Mouse (Mus musculus): Measurements from ENCODE around the gene Hoxd8. TPM values are rescaled to one million over a fixed set of nuclear protein-coding genes. Genes with fewer than 3 reads are reported as not detected.

The Hoxd8 gene
- polyA plus RNA-seq (2014; fragmentation: Illumina TruSeq; extraction: RNeasy Lipid Tissue Mini Kit (QIAGEN cat#74804); ENCODE audit: low read depth, low replicate concordance): 3.9 TPM

DNA sequence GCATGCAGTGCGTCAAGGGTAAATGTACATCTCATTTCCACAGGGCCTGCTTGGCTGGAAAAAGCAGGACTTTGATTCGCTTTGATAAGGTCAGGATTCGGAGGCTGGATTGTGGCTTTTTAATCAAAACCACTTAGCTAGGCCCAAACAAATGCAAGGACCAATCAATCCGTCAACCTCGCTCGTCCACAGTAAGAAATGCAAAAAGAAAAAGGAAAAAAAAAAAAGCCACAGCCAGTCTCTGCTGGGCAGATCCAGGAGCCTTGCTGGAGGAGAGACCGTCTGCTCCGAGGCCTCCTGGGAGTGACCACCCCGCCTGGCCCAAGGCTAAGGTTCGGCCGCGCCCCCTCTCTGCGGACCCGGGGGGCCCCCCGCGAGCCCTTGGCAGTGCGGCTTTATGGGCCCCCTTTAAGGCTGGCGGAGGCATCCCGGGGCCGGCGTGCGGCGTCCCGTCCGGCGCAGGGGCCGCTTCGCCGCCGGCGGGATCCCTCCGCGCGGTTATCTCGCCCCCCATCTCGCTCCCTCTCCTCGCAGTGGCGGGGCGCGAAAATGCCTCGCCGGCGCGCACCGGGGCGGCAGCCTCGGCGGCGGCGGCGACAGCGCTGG lies at the start of gene Hoxd8:
TSS of gene Hoxd8 (plus strand) at position 223 of the 606 bp plus-strand sequence.

DNA sequence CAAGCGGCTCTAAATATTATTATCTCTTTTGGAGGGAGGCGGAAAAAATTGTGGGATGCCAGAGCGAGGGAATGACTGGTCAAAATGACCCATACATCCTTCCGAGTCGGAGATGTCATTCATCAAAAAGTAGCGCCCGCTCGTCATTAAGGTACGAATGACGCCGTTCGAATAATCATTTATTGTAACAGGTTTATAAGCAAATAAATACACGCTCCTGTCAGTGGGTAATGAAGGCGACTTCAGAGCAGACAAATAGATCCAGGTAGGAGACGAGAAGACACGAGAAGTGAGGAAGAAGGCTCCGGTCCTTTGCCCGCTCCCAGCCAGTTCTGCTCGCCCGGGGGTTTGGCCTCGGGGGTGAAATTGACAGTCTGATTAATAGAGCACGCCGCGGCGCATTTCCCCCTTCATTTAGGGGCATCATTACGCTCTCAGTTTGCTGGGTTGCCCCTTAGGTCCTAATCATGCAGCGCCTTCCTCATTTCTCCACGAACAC lies 44.9 kb upstream of the Hoxd8 start, which contains the start of gene Evx2:
TSS of gene Evx2 (minus strand) at position 51 of the 499 bp plus-strand sequence.

DNA sequence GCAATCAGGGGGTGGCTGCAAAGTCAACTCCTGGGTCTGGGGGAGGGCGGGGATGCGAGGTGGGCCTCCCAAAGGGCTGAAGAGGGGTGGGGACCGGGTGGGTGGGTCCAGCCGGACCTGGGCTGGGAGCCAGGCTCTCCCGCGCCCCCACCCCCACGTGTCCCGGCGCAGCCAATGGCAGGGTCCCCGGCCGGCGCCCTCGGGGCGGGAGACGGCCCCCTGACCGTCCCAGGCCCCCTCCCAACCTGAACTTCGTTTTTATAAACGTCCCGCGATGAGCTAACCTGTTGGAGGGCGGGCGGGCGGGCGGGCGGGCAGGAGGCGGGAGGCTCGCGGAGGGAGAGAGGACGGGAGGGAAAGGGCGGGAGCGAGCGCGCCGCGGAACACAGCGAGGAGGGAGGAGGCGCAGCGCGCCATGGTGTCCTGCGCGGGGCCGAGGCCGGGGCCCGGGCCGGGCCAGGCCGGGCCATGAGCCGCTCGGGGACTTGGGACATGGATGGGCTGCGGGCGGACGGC lies 36.5 kb upstream of the Hoxd8 start, which contains the start of gene Hoxd13:
TSS of gene Hoxd13 (plus strand) at position 469 of the 516 bp plus-strand sequence.

DNA sequence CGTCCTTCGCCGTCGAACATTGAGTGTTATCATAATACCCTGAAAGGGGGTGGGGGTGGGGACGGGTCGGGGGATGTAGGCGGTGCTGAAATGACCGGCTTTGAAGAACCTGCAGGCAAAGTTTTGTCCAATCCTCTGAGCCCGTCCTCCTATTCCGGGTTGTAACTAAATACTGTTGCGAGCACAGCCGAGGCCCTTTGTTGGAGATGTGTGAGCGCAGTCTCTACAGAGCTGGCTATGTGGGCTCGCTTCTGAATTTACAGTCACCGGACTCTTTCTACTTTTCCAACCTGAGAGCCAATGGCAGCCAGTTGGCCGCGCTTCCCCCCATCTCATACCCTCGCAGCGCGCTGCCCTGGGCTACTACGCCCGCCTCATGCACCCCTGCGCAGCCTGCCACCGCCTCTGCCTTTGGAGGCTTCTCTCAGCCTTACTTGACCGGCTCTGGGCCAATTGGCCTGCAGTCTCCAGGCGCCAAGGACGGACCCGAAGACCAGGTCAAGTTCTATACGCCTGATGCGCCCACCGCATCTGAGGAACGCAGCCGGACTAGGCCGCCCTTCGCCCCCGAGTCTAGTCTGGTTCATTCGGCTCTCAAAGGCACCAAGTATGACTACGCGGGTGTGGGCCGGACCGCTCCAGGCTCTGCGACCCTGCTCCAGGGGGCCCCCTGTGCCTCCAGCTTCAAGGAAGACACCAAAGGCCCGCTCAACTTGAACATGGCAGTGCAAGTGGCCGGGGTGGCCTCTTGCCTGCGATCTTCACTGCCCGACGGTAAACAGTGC lies 29.3 kb upstream of the Hoxd8 start, which contains the start of gene Hoxd12:
TSS of gene Hoxd12 (plus strand) at position 133 of the 785 bp plus-strand sequence.

DNA sequence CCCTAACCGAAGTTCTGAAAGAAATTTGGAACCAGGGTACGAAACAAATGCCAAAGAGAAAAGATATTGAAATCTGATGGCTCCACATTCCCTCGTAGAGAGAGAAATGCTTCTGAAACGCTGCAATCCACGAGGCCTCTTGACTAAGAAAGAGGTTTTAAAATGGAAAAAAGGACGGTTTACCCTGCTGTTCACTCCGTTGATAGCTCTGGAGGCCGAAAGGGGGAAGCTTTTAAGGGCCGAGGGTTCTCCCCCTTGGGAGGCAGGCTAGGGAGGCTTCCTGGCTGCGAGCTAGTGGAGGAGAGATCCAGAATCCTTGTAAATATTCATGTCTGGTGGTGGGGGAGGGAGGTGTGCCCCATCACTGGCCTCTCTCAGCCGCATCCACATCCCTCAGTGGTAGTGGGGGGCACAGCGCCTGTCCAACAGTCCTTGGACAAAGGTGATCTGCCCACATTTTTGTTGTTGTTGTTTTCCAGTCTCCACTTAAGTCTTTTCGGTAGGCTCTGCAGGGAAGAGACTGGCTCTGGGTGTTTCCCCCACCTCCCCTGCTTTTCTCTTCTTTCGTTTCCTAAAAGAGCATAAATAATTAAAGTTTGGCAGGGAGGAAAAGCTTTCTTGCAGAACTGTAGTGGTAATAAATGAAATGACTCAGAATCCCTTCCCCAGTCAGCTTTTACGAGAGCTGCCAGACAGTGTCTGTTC lies 25.4 kb upstream of the Hoxd8 start, which contains the start of gene Hoxd11:
TSS of gene Hoxd11 (plus strand) at position 667 of the 705 bp plus-strand sequence.

DNA sequence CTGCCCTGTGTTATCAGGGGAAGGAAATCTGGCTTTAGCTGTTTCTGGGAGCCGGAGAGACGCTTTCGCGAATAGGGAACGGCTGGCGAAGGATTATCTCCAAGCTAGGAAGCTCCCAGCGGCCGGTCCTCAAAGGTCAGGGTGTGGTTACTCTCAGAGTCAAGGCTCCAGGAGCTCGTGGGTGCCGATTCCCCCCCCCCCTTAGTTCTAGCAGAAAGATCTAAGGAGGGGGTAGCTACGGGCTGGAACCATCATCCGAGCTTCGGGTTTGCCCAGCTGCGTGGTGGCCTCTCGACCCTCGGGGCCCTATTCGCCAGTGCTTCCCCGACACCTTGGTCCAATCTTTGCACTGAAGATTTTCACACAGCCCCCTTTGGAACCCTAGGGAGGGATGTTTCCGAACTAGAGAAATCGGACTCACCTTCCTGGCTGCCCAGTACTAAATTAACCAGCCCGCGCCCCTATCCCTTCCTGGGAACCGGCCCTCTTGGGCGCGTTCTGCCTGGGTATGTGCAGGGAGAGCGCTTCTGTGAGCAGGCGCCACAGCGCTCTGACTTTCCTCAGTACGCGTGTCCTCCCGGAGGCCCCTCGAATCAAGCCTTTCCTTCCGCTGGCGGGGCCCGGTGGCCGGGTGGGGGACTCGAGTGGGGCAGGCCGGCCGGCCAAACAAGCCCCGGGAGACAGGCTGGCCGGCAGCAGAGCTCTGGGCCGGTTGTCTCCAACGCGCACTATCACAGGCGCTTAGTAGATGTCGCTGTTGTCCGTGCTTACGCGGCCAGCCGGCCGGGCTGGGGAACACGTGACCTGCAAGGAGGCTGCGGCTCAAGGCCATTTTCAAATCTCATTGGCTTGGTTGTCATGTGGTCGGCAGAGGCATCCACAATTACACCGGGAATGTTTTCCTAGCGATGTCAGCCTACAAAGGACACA lies 13.1 kb upstream of the Hoxd8 start, which contains the start of gene Hoxd10:
TSS of gene Hoxd10 (plus strand) at position 903 of the 930 bp plus-strand sequence.

DNA sequence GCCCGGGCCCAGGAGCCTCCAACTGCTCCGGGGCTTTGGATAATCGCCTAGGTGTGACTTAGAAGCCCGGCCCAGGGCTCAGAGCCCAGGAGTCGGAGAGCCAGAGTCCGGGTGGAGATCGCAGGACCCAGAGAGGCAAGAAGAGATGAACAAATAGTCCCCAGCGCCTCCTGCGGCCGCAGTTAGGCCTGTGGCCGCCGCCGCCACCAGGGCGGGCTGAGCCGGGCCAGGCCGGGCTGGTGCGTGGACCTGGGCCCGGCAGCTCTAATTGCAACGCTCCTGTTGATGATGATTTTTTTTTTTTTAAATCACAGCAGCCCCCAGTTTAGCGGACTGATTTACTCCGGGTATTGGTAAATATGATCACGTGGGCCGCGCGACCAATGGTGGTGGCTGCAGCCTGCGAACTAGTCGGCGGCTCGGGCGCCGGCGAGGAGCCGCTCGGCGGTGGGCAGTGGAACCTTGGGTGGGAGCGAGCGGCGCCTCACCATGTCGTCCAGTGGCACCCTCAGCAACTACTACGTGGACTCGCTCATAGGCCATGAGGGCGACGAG lies 6.8 kb upstream of the Hoxd8 start, which contains the start of gene Hoxd9:
TSS of gene Hoxd9 (plus strand) at position 161 of the 555 bp plus-strand sequence.

DNA sequence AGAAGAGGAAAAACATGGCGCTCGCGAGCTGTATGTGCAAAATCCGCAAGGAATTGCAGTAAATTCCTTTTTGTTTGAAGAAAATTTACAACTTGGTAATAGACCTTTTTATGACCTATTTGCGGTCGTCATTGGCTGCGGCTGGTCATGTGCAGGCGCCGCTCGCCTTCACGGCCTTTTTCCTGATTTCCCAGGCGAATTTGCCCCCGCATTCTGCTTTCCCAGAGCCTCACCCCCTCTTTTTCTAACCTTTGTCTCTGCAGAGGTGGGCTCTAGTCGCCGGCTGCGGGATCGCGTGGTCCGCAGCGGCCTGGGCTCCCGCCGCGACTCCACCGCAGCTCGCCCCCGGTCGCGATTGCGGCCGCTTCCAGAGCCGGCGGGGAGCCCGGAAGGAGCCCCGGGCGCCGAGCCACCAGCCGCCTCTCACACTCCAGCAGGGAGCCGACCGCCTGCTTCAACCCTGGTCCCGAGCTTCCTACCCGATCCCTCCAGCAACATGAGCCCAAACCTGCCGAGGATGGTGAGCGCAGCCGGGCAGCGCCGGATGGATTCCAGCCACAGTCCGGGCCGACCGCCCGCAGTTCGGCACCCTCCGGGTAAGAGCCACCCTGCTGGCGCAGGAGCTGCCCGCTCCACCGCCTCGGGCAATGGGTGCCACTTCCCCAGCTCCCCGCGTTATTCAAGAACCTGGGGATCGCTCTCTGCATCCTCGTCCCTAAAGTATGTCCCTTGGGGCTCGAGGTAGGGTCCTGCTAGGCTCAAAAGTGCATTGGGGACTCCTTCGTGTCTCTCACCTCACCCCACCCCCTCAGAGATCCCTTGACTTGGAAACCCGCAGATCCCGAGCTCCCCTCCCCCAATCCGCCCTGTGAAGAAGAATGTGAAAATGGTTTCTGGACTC lies 7.6 kb downstream of the Hoxd8 start, which contains the start of the genes Hoxd3 and Hoxd4:
TSS of gene Hoxd3 (plus strand) at position 207 of the 901 bp plus-strand sequence.
TSS of gene Hoxd4 (plus strand) at position 209 of the 901 bp plus-strand sequence.

DNA sequence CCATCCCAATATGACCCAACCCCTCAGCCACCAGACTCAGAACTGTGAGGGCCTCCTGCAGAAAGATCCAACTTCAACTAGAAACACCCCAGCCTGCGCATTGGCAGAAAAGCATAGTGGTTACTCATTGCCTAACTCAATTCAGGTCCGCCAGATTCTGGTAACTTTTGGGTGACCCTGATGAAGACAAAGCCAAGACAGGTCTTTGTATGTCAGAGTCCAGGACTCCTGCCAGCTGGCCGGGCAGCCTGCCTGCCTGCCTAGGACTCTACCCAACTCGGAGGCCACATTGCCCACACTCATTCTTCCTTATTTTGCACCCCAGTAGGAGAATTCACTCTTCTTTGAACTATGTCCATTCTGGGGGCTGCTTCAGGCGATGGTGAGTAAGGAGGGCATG lies 22.1 kb downstream of the Hoxd8 start, which contains the start of gene Gm28230:
TSS of gene Gm28230 (plus strand) at position 178 of the 400 bp plus-strand sequence.

Other genes starting within 250 kb of the Hoxd8 start
- 60.0 TPM for gene Lnpk, start 125.2 kb upstream of the Hoxd8 start, polyA plus RNA-seq (2014; fragmentation: Illumina TruSeq; extraction: RNeasy Lipid Tissue Mini Kit (QIAGEN cat#74804); ENCODE audit: low read depth, low replicate concordance)
- 3.8 TPM for gene Evx2, start 45.1 kb upstream of the Hoxd8 start, polyA plus RNA-seq (2014; fragmentation: Illumina TruSeq; extraction: RNeasy Lipid Tissue Mini Kit (QIAGEN cat#74804); ENCODE audit: low read depth, low replicate concordance)
- gene Hoxd13, start 36.3 kb upstream of the Hoxd8 start, polyA plus RNA-seq (2014; fragmentation: Illumina TruSeq; extraction: RNeasy Lipid Tissue Mini Kit (QIAGEN cat#74804); ENCODE audit: low read depth, low replicate concordance): 126 TPM
- 1.4 TPM for gene Hoxd12, start 29.6 kb upstream of the Hoxd8 start, polyA plus RNA-seq (2014; fragmentation: Illumina TruSeq; extraction: RNeasy Lipid Tissue Mini Kit (QIAGEN cat#74804); ENCODE audit: low read depth, low replicate concordance)
- gene Hoxd11, start 25.1 kb upstream of the Hoxd8 start, polyA plus RNA-seq (2014; fragmentation: Illumina TruSeq; extraction: RNeasy Lipid Tissue Mini Kit (QIAGEN cat#74804); ENCODE audit: low read depth, low replicate concordance): 12.7 TPM
- 12.6 TPM for gene Hoxd10, start 12.7 kb upstream of the Hoxd8 start, polyA plus RNA-seq (2014; fragmentation: Illumina TruSeq; extraction: RNeasy Lipid Tissue Mini Kit (QIAGEN cat#74804); ENCODE audit: low read depth, low replicate concordance)
- 1.6 TPM for gene Hoxd9, start 6.9 kb upstream of the Hoxd8 start, polyA plus RNA-seq (2014; fragmentation: Illumina TruSeq; extraction: RNeasy Lipid Tissue Mini Kit (QIAGEN cat#74804); ENCODE audit: low read depth, low replicate concordance)
- 0.47 TPM for gene Hoxd3, start 7.3 kb downstream of the Hoxd8 start, polyA plus RNA-seq (2014; fragmentation: Illumina TruSeq; extraction: RNeasy Lipid Tissue Mini Kit (QIAGEN cat#74804); ENCODE audit: low read depth, low replicate concordance)
- gene Hoxd4, start 7.3 kb downstream of the Hoxd8 start, polyA plus RNA-seq (2014; fragmentation: Illumina TruSeq; extraction: RNeasy Lipid Tissue Mini Kit (QIAGEN cat#74804); ENCODE audit: low read depth, low replicate concordance): 0.88 TPM
- 0.25 TPM for gene Gm28230, start 22.1 kb downstream of the Hoxd8 start, polyA plus RNA-seq (2014; fragmentation: Illumina TruSeq; extraction: RNeasy Lipid Tissue Mini Kit (QIAGEN cat#74804); ENCODE audit: low read depth, low replicate concordance)
- not detected for gene Hoxd1, start 58.4 kb downstream of the Hoxd8 start, polyA plus RNA-seq (2014; fragmentation: Illumina TruSeq; extraction: RNeasy Lipid Tissue Mini Kit (QIAGEN cat#74804); ENCODE audit: low read depth, low replicate concordance)
- gene Mtx2, start 121.2 kb downstream of the Hoxd8 start, polyA plus RNA-seq (2014; fragmentation: Illumina TruSeq; extraction: RNeasy Lipid Tissue Mini Kit (QIAGEN cat#74804); ENCODE audit: low read depth, low replicate concordance): 210 TPM

All from sigmoid colon, adult 10 weeks (tissue).